Mouse (Mus musculus) midbrain, embryonic 10.5 days (tissue): ENCODE results near the gene Cd151. TPM values are rescaled to one million over a fixed set of nuclear protein-coding genes. Genes with fewer than 3 reads are reported as not detected.
A peak's percentile ranks its signal among the peaks of the same experiment; 100 is the strongest.

ENCODE experiments used
- DNase-seq: peaks from one replicate; pipeline ENCODE4 v3.0.0-alpha.2; 2017; ENCODE audit warnings: low spot score
- H3K27ac ChIP-seq: fragments of 300-500 bp; sonication (generic); replicated peaks from 2 replicates; pipeline ENCODE4 v1.5.1; 2016; ENCODE audit warnings: mild to moderate bottlenecking
- H3K27me3 ChIP-seq: fragments of 300-500 bp; sonication (generic); 2 replicates; pipeline ENCODE4 v1.6.1; 2016; ENCODE audit warnings: low read depth, mild to moderate bottlenecking; ENCODE audit not compliant: poor library complexity, severe bottlenecking
- H3K36me3 ChIP-seq: fragments of 300-500 bp; sonication (generic); 2 replicates; pipeline ENCODE4 v1.6.1; 2016; ENCODE audit warnings: mild to moderate bottlenecking, moderate library complexity
- H3K4me1 ChIP-seq: fragments of 300-500 bp; sonication (generic); 2 replicates; pipeline ENCODE4 v1.6.1; 2016
- H3K4me3 ChIP-seq: fragments of 300-500 bp; sonication (generic); 2 replicates; pipeline ENCODE4 v1.5.1; 2016; ENCODE audit warnings: mild to moderate bottlenecking, moderate library complexity
- H3K9me3 ChIP-seq: fragments of 300-500 bp; sonication (generic); replicated peaks from 2 replicates; pipeline ENCODE4 v1.6.1; 2016; ENCODE audit warnings: mild to moderate bottlenecking
- WGBS: fragments of 180-500 bp; shearing (Covaris S2); methylation state at CpG from one replicate; pipeline ENCODE4 v1.1.7; 2016; 5-methylcytosine and 5-hydroxymethylcytosine counted together
- polyA plus RNA-seq: library from polyadenylated mRNA; unstranded; fragments of >200 nt; fragmentation: Nextera tagmentation; extraction: Ambion mirVana; gene quantifications from 2 replicates; pipeline ENCODE4 v1.2.1, GENCODE M21; 2016

Gene Cd151
- polyA plus RNA-seq, 1 experiment from 2014 or later: 17.3 TPM

GRCm38 (mm10) chr7:141455610-141456314 is 11.4 kb upstream of the Cd151 start:
- Histone ChIP-seq H3K9me3 (no peaks in the 10 kb centered on the region), H3K4me1 (peaks cover 32% of the 10 kb centered on the region), H3K27me3 (peaks cover 39% of the 10 kb centered on the region), H3K36me3 (peaks cover 29% of the 10 kb centered on the region), H3K27ac (peak overlapping the region; percentile 82), H3K4me3 (peak overlapping the region; percentile 76)
- DNase-seq: peak; percentile 57
- 1% methylated on average over 23 of the region's 23 CpGs for WGBS

- no peak overlapping the region for H3K27ac ChIP-seq
- no peaks in the 10 kb centered on the region for H3K9me3 ChIP-seq
- WGBS: 95% methylated on average over 6 of the region's 6 CpGs
- peak overlapping the region; percentile 76; the same call in 1 of the 2 replicates for H3K4me3 ChIP-seq
- DNase-seq: no peak
- peaks cover 19% of the 10 kb centered on the region for H3K36me3 ChIP-seq
- peaks cover 36% of the 10 kb centered on the region for H3K4me1 ChIP-seq
- H3K27me3 ChIP-seq: peaks cover 49% of the 10 kb centered on the region
Measured at GRCm38 (mm10) chr7:141456739-141457138, 10.5 kb upstream of the Cd151 start.

DNA sequence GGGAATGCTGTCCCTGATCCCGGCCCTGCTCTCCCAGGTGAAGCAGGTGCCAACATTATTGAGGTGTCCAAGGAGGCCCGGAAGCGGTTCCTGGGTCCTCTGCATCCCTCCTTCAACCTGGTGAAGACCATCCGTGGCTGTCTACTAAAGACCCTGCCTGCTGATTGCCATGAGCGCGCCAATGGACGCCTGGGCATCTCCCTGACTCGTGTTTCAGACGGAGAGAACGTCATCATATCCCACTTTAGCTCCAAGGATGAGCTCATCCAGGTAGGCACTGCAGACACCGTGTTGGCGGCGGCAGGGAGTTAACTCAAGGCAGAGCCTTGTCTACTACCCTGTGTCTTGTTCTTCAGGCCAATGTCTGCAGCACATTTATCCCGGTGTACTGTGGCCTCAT is 10.0 kb upstream of the Cd151 start:
- Histone ChIP-seq H3K27ac (no peak overlapping the region), H3K36me3 (peaks cover 14% of the 10 kb centered on the region), H3K4me3 (no peak overlapping the region), H3K4me1 (peaks cover 41% of the 10 kb centered on the region), H3K9me3 (no peaks in the 10 kb centered on the region), H3K27me3 (peaks cover 54% of the 10 kb centered on the region)
- WGBS: 95% methylated on average over 14 of the region's 14 CpGs
- DNase-seq: no peak

DNA sequence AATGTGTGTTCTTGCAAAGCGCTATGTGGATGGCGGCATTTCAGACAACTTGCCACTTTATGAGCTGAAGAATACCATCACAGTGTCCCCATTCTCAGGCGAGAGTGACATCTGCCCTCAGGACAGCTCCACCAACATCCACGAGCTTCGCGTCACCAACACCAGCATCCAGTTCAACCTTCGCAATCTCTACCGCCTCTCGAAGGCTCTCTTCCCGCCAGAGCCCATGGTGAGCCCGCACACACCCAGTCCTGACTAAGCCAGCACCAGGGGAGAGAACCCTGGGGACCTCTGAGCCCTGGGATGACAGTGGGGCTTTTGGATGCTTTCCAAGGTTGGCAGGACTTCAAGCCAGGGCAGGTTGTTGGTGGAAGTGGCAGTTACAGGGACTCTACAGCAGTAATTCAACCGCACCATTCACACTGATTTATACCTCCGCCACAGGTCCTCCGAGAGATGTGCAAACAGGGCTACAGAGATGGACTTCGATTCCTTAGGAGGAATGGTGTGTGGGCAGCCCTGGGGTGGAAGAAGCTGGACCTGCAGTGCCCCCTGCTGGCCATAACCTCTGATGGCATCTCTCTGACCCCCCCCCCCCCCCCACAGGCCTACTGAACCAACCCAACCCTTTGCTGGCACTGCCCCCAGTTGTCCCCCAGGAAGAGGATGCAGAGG is 9.1 kb upstream of the Cd151 start:
- Histone ChIP-seq H3K4me1 (peaks cover 44% of the 10 kb centered on the region), H3K27me3 (peaks cover 63% of the 10 kb centered on the region), H3K27ac (no peak overlapping the region), H3K4me3 (no peak overlapping the region), H3K36me3 (peaks cover 12% of the 10 kb centered on the region), H3K9me3 (no peaks in the 10 kb centered on the region)
- DNase-seq: peak; percentile 55
- 80% methylated on average over 15 of the region's 15 CpGs for WGBS

GRCm38 (mm10) chr7:141458661-141459060 is 8.5 kb upstream of the Cd151 start:
- Histone ChIP-seq H3K27ac (no peak overlapping the region), H3K36me3 (peaks cover 12% of the 10 kb centered on the region), H3K27me3 (peaks cover 68% of the 10 kb centered on the region), H3K4me1 (peaks cover 44% of the 10 kb centered on the region), H3K9me3 (no peaks in the 10 kb centered on the region), H3K4me3 (no peak overlapping the region)
- 93% methylated on average over 11 of the region's 11 CpGs for WGBS
- no peak for DNase-seq

DNA sequence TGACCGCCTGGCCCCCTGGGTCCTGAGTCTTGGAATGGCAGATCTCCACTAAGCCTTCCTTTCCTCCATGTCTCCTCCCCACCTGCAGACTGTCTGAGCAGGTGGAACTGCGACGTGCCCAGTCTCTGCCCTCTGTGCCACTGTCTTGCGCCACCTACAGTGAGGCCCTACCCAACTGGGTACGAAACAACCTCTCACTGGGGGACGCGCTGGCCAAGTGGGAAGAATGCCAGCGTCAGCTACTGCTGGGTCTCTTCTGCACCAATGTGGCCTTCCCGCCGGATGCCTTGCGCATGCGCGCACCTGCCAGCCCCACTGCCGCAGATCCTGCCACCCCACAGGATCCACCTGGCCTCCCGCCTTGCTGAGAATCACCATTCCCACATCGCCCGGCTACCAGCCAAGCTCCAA is 7.9 kb upstream of the Cd151 start:
- peaks cover 75% of the 10 kb centered on the region for H3K27me3 ChIP-seq
- H3K36me3 ChIP-seq: peaks cover 12% of the 10 kb centered on the region
- 89% methylated on average over 17 of the region's 17 CpGs for WGBS
- H3K4me3 ChIP-seq: no peak overlapping the region
- no peak overlapping the region for H3K27ac ChIP-seq
- H3K9me3 ChIP-seq: no peaks in the 10 kb centered on the region
- H3K4me1 ChIP-seq: peaks cover 44% of the 10 kb centered on the region
- no peak for DNase-seq

- Histone ChIP-seq H3K27me3 (peaks cover 81% of the 10 kb centered on the region), H3K36me3 (peaks cover 12% of the 10 kb centered on the region), H3K4me3 (no peak overlapping the region), H3K4me1 (peaks cover 44% of the 10 kb centered on the region), H3K9me3 (no peaks in the 10 kb centered on the region), H3K27ac (no peak overlapping the region)
- no peak for DNase-seq
- WGBS: 76% methylated on average over 5 of the region's 5 CpGs
Measured at GRCm38 (mm10) chr7:141460001-141460390, 7.2 kb upstream of the Cd151 start.

- H3K4me1 ChIP-seq: peaks cover 44% of the 10 kb centered on the region
- H3K4me3 ChIP-seq: peak within 1 kb of the TSS; percentile 55
- WGBS: 71% methylated on average over 15 of the region's 15 CpGs
- H3K9me3 ChIP-seq: no peaks in the 10 kb centered on the region
- peak within 1 kb of the TSS; percentile 57; the same call in 1 of the 2 replicates for H3K27ac ChIP-seq
- DNase-seq: no peak
- H3K27me3 ChIP-seq: peaks cover 87% of the 10 kb centered on the region
- peaks cover 12% of the 10 kb centered on the region for H3K36me3 ChIP-seq
Measured at GRCm38 (mm10) chr7:141460391-141461113, 6.6 kb upstream of the Cd151 start, which contains the start of gene Cracr2b. TSS of gene Cracr2b (plus strand) at chr7:141461094.

DNA sequence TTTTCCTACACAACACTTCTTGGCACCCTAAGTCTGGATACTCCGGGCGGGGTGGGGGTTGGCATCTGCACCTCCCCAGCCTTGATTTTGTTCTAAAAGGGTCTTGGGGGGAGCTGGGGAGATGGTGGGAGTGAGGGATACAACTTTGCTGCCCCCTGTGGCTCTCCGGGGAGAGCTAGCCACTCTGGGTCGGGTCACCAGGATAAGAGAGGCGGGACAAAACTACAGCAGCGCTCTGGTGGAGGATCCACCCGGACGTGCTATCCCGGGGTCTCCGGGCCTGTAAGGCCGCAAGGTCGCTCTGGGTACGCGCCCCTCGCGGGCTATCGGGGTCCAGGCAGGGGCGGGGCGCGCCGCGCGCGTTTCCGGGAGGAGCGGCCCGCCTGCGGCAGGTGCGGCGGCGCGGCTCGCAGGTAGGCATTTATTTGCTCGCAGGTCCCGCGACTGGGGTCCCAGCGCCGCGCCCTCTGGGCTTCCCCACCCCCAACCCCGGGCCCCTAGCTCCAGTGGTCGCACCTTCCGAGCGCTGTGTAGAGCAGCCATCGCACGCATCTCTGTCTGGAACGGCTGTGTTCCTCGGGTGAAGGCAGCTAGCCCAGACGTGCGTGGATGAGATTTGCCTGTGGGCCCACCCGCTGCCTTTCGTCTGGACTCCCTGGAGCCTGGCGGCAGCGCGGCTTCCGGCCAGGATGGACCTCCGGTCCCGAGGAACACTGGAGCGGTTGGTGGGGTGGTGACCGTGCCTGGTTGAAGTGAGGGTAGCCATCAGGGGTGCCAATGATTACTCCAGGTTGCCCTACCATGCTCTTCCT is 5.5 kb upstream of the Cd151 start:
- Histone ChIP-seq H3K36me3 (peaks cover 12% of the 10 kb centered on the region), H3K27ac (peak overlapping the region; percentile 57; the same call in 1 of the 2 replicates), H3K4me3 (peak overlapping the region; percentile 55), H3K9me3 (no peaks in the 10 kb centered on the region), H3K4me1 (peaks cover 38% of the 10 kb centered on the region), H3K27me3 (peaks cover 92% of the 10 kb centered on the region)
- 3% methylated on average over 59 of the region's 59 CpGs for WGBS
- no peak for DNase-seq

DNA sequence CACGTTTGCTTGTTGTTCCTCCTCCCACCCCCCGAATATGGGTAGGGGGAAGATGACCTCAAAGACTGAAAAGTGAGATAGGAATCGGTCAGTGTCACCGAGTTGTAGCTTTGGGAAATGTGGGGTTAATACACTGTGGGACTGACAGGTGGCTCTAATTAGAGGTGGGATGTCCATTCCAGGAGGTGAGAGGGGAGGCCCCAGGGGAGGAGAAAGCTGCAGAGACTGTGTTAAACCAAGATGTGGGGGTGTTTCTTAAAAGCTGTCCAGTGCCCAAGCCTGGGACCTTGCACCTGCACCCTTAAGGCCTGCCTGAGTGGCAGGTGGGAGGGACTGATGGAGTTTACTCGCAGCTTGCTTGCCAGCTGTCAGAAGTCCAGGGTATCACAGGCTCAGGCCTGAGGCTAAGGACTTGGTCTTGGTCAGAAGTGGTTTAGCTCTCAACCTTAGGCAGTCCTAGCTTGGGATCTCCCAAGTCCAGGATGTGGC is 4.8 kb upstream of the Cd151 start:
- WGBS: 19% methylated on average over 5 of the region's 5 CpGs
- peaks cover 43% of the 10 kb centered on the region for H3K4me1 ChIP-seq
- no peak overlapping the region for H3K27ac ChIP-seq
- H3K9me3 ChIP-seq: no peaks in the 10 kb centered on the region
- DNase-seq: no peak
- H3K27me3 ChIP-seq: peaks cover 90% of the 10 kb centered on the region
- peaks cover 12% of the 10 kb centered on the region for H3K36me3 ChIP-seq
- peak overlapping the region; percentile 55 for H3K4me3 ChIP-seq

- 12% methylated on average over 12 of the region's 12 CpGs for WGBS
- no peaks in the 10 kb centered on the region for H3K9me3 ChIP-seq
- peak overlapping the region; percentile 40; the same call in 1 of the 2 replicates for H3K4me3 ChIP-seq
- peaks cover 82% of the 10 kb centered on the region for H3K27me3 ChIP-seq
- H3K36me3 ChIP-seq: peaks cover 8% of the 10 kb centered on the region
- no peak overlapping the region for H3K27ac ChIP-seq
- H3K4me1 ChIP-seq: peaks cover 55% of the 10 kb centered on the region
- no peak for DNase-seq
Measured at GRCm38 (mm10) chr7:141463824-141464602, 3.2 kb upstream of the Cd151 start.
